Mouse (Mus musculus): ENCODE data around the gene Atp2b2.

The Atp2b2 gene

GRCm38 (mm10) chr6:114041911-114042284 lies 515 bp downstream of the Atp2b2 start:
- no peak for DNase-seq (ENCODE audit: low read depth, low spot score)
- Histone ChIP-seq H3K27me3 (ENCODE audit: control insufficient read depth, insufficient read depth, low read length, poor library complexity, severe bottlenecking) (no peaks in the 10 kb centered on the region; the same call in none of the 2 replicates), H3K36me3 (ENCODE audit: control insufficient read depth, insufficient read depth, low read length, poor library complexity, severe bottlenecking) (no peaks in the 10 kb centered on the region)

- DNase-seq (ENCODE audit: low read depth, low spot score): no peak
- Histone ChIP-seq H3K36me3 (ENCODE audit: control insufficient read depth, insufficient read depth, low read length, poor library complexity, severe bottlenecking) (no peaks in the 10 kb centered on the region), H3K27me3 (ENCODE audit: control insufficient read depth, insufficient read depth, low read length, poor library complexity, severe bottlenecking) (no peaks in the 10 kb centered on the region; the same call in none of the 2 replicates)
Observed at GRCm38 (mm10) chr6:114041097-114041910, 1.1 kb downstream of the Atp2b2 start.

DNA sequence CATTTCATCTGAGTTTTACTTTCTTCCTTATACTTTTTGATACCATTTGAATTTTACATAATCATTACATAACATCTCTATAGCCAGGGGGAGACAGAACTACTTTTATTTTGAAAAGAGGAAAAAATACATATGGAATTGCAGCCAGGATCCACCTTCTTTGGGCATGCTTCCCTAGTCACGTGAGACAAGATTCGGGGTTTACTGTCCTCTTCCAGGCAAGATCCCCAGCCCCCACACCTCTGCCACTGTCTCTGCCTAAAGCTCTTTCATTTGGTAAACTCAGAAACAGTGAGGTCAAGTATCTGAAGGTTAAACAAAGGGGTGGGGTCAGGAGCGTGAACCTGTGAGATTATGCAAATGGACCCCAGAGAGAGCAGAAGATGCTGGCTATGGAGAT lies 6.7 kb downstream of the Atp2b2 start:
- H3K36me3 ChIP-seq (ENCODE audit: control insufficient read depth, insufficient read depth, low read length, poor library complexity, severe bottlenecking): no peaks in the 10 kb centered on the region
- H3K27me3 ChIP-seq (ENCODE audit: control insufficient read depth, insufficient read depth, low read length, poor library complexity, severe bottlenecking): no peaks in the 10 kb centered on the region; the same call in 1 of the 2 replicates
- no peak for DNase-seq (ENCODE audit: low read depth, low spot score)

- H3K27me3 ChIP-seq (ENCODE audit: control insufficient read depth, insufficient read depth, low read length, poor library complexity, severe bottlenecking): no peaks in the 10 kb centered on the region
- no peaks in the 10 kb centered on the region for H3K36me3 ChIP-seq (ENCODE audit: control insufficient read depth, insufficient read depth, low read length, poor library complexity, severe bottlenecking)
- DNase-seq (ENCODE audit: low read depth, low spot score): no peak
Observed at GRCm38 (mm10) chr6:114032822-114033221, 9.6 kb downstream of the Atp2b2 start.

GRCm38 (mm10) chr6:114023794-114024193 lies 18.6 kb downstream of the Atp2b2 start:
- DNase-seq (ENCODE audit: low read depth, low spot score): no peak
- Histone ChIP-seq H3K27me3 (ENCODE audit: control insufficient read depth, insufficient read depth, low read length, poor library complexity, severe bottlenecking) (no peaks in the 10 kb centered on the region), H3K36me3 (ENCODE audit: control insufficient read depth, insufficient read depth, low read length, poor library complexity, severe bottlenecking) (no peaks in the 10 kb centered on the region)

DNA sequence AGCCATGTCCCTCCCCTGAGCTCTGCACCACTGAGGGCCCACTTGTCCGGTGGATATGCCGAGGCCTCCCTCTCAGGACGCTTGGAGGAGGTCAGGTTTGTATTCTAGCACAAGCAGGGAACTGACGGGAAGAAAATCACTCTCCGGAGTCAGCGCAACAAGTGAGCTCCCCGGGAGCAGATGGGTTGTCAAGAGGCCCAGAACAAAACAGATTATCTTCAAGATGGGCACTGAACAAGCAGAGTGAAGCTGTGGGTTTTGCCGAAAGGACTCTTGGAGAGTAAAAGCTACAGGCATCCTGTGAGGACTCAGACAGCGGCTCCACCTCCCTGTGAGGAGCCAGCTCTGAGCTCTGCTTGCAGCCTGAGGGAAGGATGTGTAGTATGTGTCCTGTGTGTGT lies 20.3 kb downstream of the Atp2b2 start:
- DNase-seq (ENCODE audit: low read depth, low spot score): no peak
- Histone ChIP-seq H3K27me3 (ENCODE audit: control insufficient read depth, insufficient read depth, low read length, poor library complexity, severe bottlenecking) (no peaks in the 10 kb centered on the region), H3K36me3 (ENCODE audit: control insufficient read depth, insufficient read depth, low read length, poor library complexity, severe bottlenecking) (no peaks in the 10 kb centered on the region)

DNA sequence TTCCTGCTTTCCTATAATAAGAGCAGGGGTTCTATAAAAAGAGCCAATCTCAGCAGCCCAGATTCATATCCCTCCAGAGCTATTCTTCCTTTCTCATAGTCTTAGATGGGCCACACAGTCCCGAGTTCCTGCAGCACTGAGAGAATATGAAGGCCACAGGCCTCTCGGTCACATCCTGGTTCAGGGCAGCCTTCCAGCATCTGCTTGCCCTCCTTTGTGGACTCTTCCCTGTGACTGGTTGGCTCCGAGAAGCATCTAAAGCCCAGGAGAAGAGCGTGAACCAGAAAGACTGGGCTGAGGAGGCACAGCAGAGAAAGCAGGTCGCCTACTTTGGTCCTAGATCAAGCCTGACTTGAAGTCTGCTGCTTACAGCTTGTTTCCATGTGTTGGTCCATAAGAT lies 28.6 kb downstream of the Atp2b2 start:
- Histone ChIP-seq H3K36me3 (ENCODE audit: control insufficient read depth, insufficient read depth, low read length, poor library complexity, severe bottlenecking) (no peaks in the 10 kb centered on the region), H3K27me3 (ENCODE audit: control insufficient read depth, insufficient read depth, low read length, poor library complexity, severe bottlenecking) (no peaks in the 10 kb centered on the region)
- DNase-seq (ENCODE audit: low read depth, low spot score): no peak

DNA sequence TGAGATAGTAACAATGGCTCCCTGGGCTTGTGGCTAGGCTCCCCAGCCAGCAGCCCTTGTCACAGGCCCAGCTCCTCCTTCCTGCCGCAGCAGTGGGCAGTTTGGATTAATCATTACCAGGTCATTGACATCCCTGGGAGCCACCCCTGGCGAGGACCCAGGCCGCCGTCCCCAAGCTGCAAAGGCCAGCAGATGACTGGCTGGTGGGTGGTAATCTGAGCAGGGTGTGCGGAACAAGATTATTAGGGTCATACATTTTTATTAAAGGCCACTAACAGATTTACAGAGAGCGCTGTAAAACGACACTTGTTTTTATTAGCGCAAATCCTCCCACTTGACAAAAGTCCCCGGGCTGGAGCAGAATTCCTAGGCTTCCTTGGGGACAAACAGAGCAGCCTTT lies 29.6 kb downstream of the Atp2b2 start:
- DNase-seq (ENCODE audit: low read depth, low spot score): no peak
- H3K27me3 ChIP-seq (ENCODE audit: control insufficient read depth, insufficient read depth, low read length, poor library complexity, severe bottlenecking): no peaks in the 10 kb centered on the region
- H3K36me3 ChIP-seq (ENCODE audit: control insufficient read depth, insufficient read depth, low read length, poor library complexity, severe bottlenecking): no peaks in the 10 kb centered on the region

GRCm38 (mm10) chr6:114011976-114012375 lies 30.4 kb downstream of the Atp2b2 start:
- DNase-seq (ENCODE audit: low read depth, low spot score): no peak
- no peaks in the 10 kb centered on the region for H3K36me3 ChIP-seq (ENCODE audit: control insufficient read depth, insufficient read depth, low read length, poor library complexity, severe bottlenecking)
- H3K27me3 ChIP-seq (ENCODE audit: control insufficient read depth, insufficient read depth, low read length, poor library complexity, severe bottlenecking): no peaks in the 10 kb centered on the region

- Histone ChIP-seq H3K27me3 (ENCODE audit: control insufficient read depth, insufficient read depth, low read length, poor library complexity, severe bottlenecking) (no peaks in the 10 kb centered on the region), H3K36me3 (ENCODE audit: control insufficient read depth, insufficient read depth, low read length, poor library complexity, severe bottlenecking) (no peaks in the 10 kb centered on the region)
- DNase-seq (ENCODE audit: low read depth, low spot score): no peak
Observed at GRCm38 (mm10) chr6:114003796-114004195, 38.6 kb downstream of the Atp2b2 start.

- DNase-seq (ENCODE audit: low read depth, low spot score): no peak
- Histone ChIP-seq H3K36me3 (ENCODE audit: control insufficient read depth, insufficient read depth, low read length, poor library complexity, severe bottlenecking) (no peaks in the 10 kb centered on the region), H3K27me3 (ENCODE audit: control insufficient read depth, insufficient read depth, low read length, poor library complexity, severe bottlenecking) (no peaks in the 10 kb centered on the region)
Observed at GRCm38 (mm10) chr6:114000928-114001327, 41.5 kb downstream of the Atp2b2 start.

- Histone ChIP-seq H3K27me3 (ENCODE audit: control insufficient read depth, insufficient read depth, low read length, poor library complexity, severe bottlenecking) (no peaks in the 10 kb centered on the region), H3K36me3 (ENCODE audit: control insufficient read depth, insufficient read depth, low read length, poor library complexity, severe bottlenecking) (no peaks in the 10 kb centered on the region)
- DNase-seq (ENCODE audit: low read depth, low spot score): no peak
Observed at GRCm38 (mm10) chr6:114000304-114000703, 42.1 kb downstream of the Atp2b2 start.

DNA sequence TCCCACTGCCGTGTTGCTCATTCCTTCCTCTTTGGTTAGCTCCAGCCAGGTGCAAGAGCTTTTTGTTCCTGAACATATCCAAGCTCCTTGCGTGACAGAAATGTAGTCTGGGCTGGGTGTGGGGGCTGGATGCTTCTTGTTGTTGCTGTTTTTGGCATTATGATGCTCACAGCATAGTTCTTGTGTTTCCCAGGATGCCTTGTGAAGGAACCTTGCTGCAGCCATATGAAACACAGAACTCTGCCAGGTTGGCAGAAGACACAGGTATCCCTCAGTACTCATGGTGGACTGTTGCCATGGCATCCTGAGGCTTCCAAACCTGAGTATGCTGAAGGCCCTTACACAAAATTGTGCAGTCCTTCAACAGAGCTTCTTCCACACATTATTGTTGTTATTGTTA lies 44.0 kb downstream of the Atp2b2 start:
- Histone ChIP-seq H3K36me3 (ENCODE audit: control insufficient read depth, insufficient read depth, low read length, poor library complexity, severe bottlenecking) (no peaks in the 10 kb centered on the region), H3K27me3 (ENCODE audit: control insufficient read depth, insufficient read depth, low read length, poor library complexity, severe bottlenecking) (no peaks in the 10 kb centered on the region)
- DNase-seq (ENCODE audit: low read depth, low spot score): no peak

GRCm38 (mm10) chr6:113994176-113994575 lies 48.2 kb downstream of the Atp2b2 start:
- DNase-seq (ENCODE audit: low read depth, low spot score): no peak
- no peaks in the 10 kb centered on the region for H3K36me3 ChIP-seq (ENCODE audit: control insufficient read depth, insufficient read depth, low read length, poor library complexity, severe bottlenecking)
- H3K27me3 ChIP-seq (ENCODE audit: control insufficient read depth, insufficient read depth, low read length, poor library complexity, severe bottlenecking): no peaks in the 10 kb centered on the region

- H3K36me3 ChIP-seq (ENCODE audit: control insufficient read depth, insufficient read depth, low read length, poor library complexity, severe bottlenecking): no peaks in the 10 kb centered on the region
- no peak for DNase-seq (ENCODE audit: low read depth, low spot score)
- H3K27me3 ChIP-seq (ENCODE audit: control insufficient read depth, insufficient read depth, low read length, poor library complexity, severe bottlenecking): no peaks in the 10 kb centered on the region
Observed at GRCm38 (mm10) chr6:113992101-113992500, 50.3 kb downstream of the Atp2b2 start.

DNA sequence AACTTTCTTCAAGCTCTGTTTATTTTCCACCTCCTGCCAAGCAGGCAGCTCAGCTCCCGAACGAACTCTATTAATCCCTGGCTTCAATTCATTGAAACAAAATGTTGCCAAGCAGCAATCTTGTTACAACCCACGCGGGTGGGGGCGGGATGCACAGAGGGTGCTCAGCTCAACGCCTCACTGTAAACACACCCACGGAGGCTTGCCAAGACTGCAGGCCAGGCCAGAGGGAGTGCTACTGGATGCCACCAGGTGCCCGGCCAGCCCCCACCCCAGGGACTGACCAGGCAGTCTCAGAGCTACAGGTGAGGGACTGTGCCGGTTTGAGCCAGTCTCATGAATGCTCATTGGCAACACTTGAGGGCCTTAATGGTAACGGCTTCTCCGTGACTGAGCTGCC lies 50.9 kb downstream of the Atp2b2 start:
- Histone ChIP-seq H3K36me3 (ENCODE audit: control insufficient read depth, insufficient read depth, low read length, poor library complexity, severe bottlenecking) (no peaks in the 10 kb centered on the region), H3K27me3 (ENCODE audit: control insufficient read depth, insufficient read depth, low read length, poor library complexity, severe bottlenecking) (no peaks in the 10 kb centered on the region)
- no peak for DNase-seq (ENCODE audit: low read depth, low spot score)
